Comparison of ENCODE assay signal across 24 mouse cellular contexts in the genomic region with DNA sequence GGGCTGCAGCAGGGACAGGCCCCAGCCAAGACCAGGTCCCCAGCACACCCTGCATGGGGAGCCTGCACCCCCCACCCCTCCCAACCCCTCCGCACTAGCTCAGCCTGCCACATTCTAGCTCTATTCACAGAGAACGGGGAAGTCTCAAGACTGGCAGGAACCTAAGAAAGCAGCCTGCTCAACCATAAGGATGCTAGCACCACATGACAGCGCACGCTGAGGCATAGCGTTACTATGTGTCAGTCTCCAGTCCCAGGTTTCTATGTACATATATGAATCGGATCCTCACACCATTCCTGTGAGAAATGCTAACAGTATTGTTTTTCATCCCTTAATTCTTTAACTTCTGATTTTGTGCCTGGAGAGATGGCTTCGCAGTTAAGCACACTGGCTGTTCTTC. TPM values are rescaled to one million over a fixed set of nuclear protein-coding genes. Genes with fewer than 3 reads are reported as not detected.
A peak's percentile ranks its signal among the peaks of the same experiment; 100 is the strongest.
DNase-seq lines count a peak whose midpoint lies in the region; ATAC-seq lines count a peak whose summit lies in the region.
"Had no signal": no experiment of that assay in that cellular context is flagged by ENCODE, and none has a peak within 500 bp of the region (broad histone marks: within the 10 kb centered on the region; RNA-seq: fewer than 3 reads in every experiment).

No protein-coding gene starts in this region.

- peak; percentile 32; the same call in 1 of the 2 replicates for ATAC-seq in midbrain, embryonic 12.5 days (ENCODE audit: low FRiP score, low read depth)
- no peak for ATAC-seq in midbrain, embryonic 15.5 days (replicated peaks)
- peak; percentile 24; the same call in 1 of the 2 replicates for ATAC-seq in granulocyte monocyte progenitor cell, adult 5-6 weeks (replicated peaks; ENCODE audit: poor library complexity, severe bottlenecking)

- no peaks in the 10 kb centered on the region for H3K27me3 ChIP-seq in heart, embryonic 10.5 days (ENCODE audit: insufficient read depth, poor library complexity, severe bottlenecking)
- no peaks in the 10 kb centered on the region for H3K27me3 ChIP-seq in midbrain, embryonic 12.5 days
- no peaks in the 10 kb centered on the region for H3K27me3 ChIP-seq in midbrain, embryonic 15.5 days (replicated peaks)
- H3K27me3 ChIP-seq: hindbrain, embryonic 15.5 days had no signal

- 81% methylated on average over 7 of the region's 7 CpGs for WGBS in heart, embryonic 10.5 days
- 68% methylated on average over 7 of the region's 7 CpGs for WGBS in midbrain, embryonic 12.5 days
- 55% methylated on average over 7 of the region's 7 CpGs for WGBS in midbrain, embryonic 15.5 days

- peaks cover 20% of the 10 kb centered on the region for H3K4me1 ChIP-seq in heart, embryonic 10.5 days
- no peaks in the 10 kb centered on the region for H3K4me1 ChIP-seq in midbrain, embryonic 12.5 days
- no peaks in the 10 kb centered on the region for H3K4me1 ChIP-seq in midbrain, embryonic 15.5 days

- H3K4me3 ChIP-seq in heart, embryonic 10.5 days: no peak overlapping the region
- no peak overlapping the region for H3K4me3 ChIP-seq in midbrain, embryonic 12.5 days
- H3K4me3 ChIP-seq in midbrain, embryonic 15.5 days: no peak overlapping the region
- H3K4me3 ChIP-seq: heart, adult 2 months; hindbrain, embryonic 15.5 days; myocyte had no signal

- H3K27ac ChIP-seq in heart, embryonic 10.5 days: 0 out of 2 replicates have a peak overlapping the region, but pooled peaks have one; percentile 36
- H3K27ac ChIP-seq in midbrain, embryonic 12.5 days (replicated peaks): no peak overlapping the region
- H3K27ac ChIP-seq in midbrain, embryonic 15.5 days: no peak overlapping the region
- H3K27ac ChIP-seq: hindbrain, embryonic 15.5 days had no signal

- H3K9me3 ChIP-seq in heart, embryonic 10.5 days: no peaks in the 10 kb centered on the region
- no peaks in the 10 kb centered on the region for H3K9me3 ChIP-seq in midbrain, embryonic 12.5 days
- H3K9me3 ChIP-seq in midbrain, embryonic 15.5 days: no peaks in the 10 kb centered on the region
- H3K9me3 ChIP-seq: hindbrain, embryonic 15.5 days had no signal

- H3K36me3 ChIP-seq in heart, embryonic 10.5 days: peaks cover 74% of the 10 kb centered on the region
- 0 out of 2 replicates have a peak, but pooled peaks cover 5% of the 10 kb centered on the region for H3K36me3 ChIP-seq in midbrain, embryonic 12.5 days
- no peaks in the 10 kb centered on the region for H3K36me3 ChIP-seq in midbrain, embryonic 15.5 days (replicated peaks)
- H3K36me3 ChIP-seq: hindbrain, embryonic 15.5 days had no signal

- no peak for DNase-seq in heart, embryonic 10.5 days (ENCODE audit: low spot score)
- no peak for DNase-seq in heart, adult 11 months
- no peak for DNase-seq in MN1 (ENCODE audit: low spot score)
- DNase-seq in urinary bladder, adult 2 months (ENCODE audit: low spot score): no peak
- DNase-seq in cerebellum, adult 18-20 months: no peak
- DNase-seq: adrenal gland, adult 2 months; cerebellum, adult 9-10 months; heart, adult 2 months; kidney, adult 11 months; kidney, postnatal 14 days; thymus, postnatal 36 days had no signal

- no peak overlapping the region for H3K9ac ChIP-seq in midbrain, embryonic 12.5 days (replicated peaks)
- no peak overlapping the region for H3K9ac ChIP-seq in midbrain, embryonic 15.5 days
- H3K9ac ChIP-seq: hindbrain, embryonic 15.5 days had no signal

- H3K4me2 ChIP-seq in midbrain, embryonic 12.5 days (replicated peaks): no peak overlapping the region
- H3K4me2 ChIP-seq in midbrain, embryonic 15.5 days: no peak overlapping the region
- H3K4me2 ChIP-seq: hindbrain, embryonic 15.5 days had no signal

RNA-seq across cellular contexts. Expression of a gene that starts 8.0 kb away (rescaled TPM):
- 40.8 and 44.9 TPM in 2 replicates for polyA plus RNA-seq in heart, embryonic 10.5 days (2016; fragmentation: Nextera tagmentation; extraction: Ambion mirVana)
- 25.1 and 27.2 TPM in 2 replicates for polyA plus RNA-seq in midbrain, embryonic 12.5 days (2016; fragmentation: Nextera tagmentation; extraction: Ambion mirVana)
- polyA plus RNA-seq in midbrain, embryonic 15.5 days (2015; fragmentation: Nextera tagmentation; extraction: Ambion mirVana): 20.2 and 22.7 TPM in 2 replicates
- total RNA-seq in granulocyte monocyte progenitor cell, adult 5-6 weeks (2014; fragmentation: Nextera tagmentation): 6.7 and 7.0 TPM in 2 replicates
- total RNA-seq in granulocyte monocyte progenitor cell, adult 5-6 weeks (2017): 9.0 and 9.1 TPM in 2 replicates
- polyA plus RNA-seq in urinary bladder, adult 2 months (2012; rRNA removed): 42.5 and 50.1 TPM in 2 replicates

RNA-seq across cellular contexts. Expression of a gene that starts 12.2 kb away (rescaled TPM):
- polyA plus RNA-seq in heart, embryonic 10.5 days (2016; fragmentation: Nextera tagmentation; extraction: Ambion mirVana): 13.6 and 18.5 TPM in 2 replicates
- 21.2 and 26.1 TPM in 2 replicates for polyA plus RNA-seq in midbrain, embryonic 12.5 days (2016; fragmentation: Nextera tagmentation; extraction: Ambion mirVana)
- 12.8 and 16.5 TPM in 2 replicates for polyA plus RNA-seq in midbrain, embryonic 15.5 days (2015; fragmentation: Nextera tagmentation; extraction: Ambion mirVana)
- total RNA-seq in granulocyte monocyte progenitor cell, adult 5-6 weeks (2014; fragmentation: Nextera tagmentation): 28.6 and 32.6 TPM in 2 replicates
- total RNA-seq in granulocyte monocyte progenitor cell, adult 5-6 weeks (2017): 33.6 and 45.4 TPM in 2 replicates
- 47.0 and 48.2 TPM in 2 replicates for polyA plus RNA-seq in urinary bladder, adult 2 months (2012; rRNA removed)

RNA-seq across cellular contexts. Expression of a gene that starts 24.0 kb away (rescaled TPM):
- 65.7 and 126 TPM in 2 replicates for polyA plus RNA-seq in heart, embryonic 10.5 days (2016; fragmentation: Nextera tagmentation; extraction: Ambion mirVana)
- 65.1 and 65.4 TPM in 2 replicates for polyA plus RNA-seq in midbrain, embryonic 12.5 days (2016; fragmentation: Nextera tagmentation; extraction: Ambion mirVana)
- 101 and 104 TPM in 2 replicates for polyA plus RNA-seq in midbrain, embryonic 15.5 days (2015; fragmentation: Nextera tagmentation; extraction: Ambion mirVana)
- total RNA-seq in granulocyte monocyte progenitor cell, adult 5-6 weeks (2014; fragmentation: Nextera tagmentation): 34.4 and 38.9 TPM in 2 replicates
- total RNA-seq in granulocyte monocyte progenitor cell, adult 5-6 weeks (2017): 30.2 and 32.6 TPM in 2 replicates
- polyA plus RNA-seq in urinary bladder, adult 2 months (2012; rRNA removed): 49.7 and 68.9 TPM in 2 replicates

RNA-seq across cellular contexts. Expression of a gene that starts 57.0 kb away (rescaled TPM):
- 124 and 308 TPM in 2 replicates for polyA plus RNA-seq in heart, embryonic 10.5 days (2016; fragmentation: Nextera tagmentation; extraction: Ambion mirVana)
- not detected in 2 replicates for polyA plus RNA-seq in midbrain, embryonic 12.5 days (2016; fragmentation: Nextera tagmentation; extraction: Ambion mirVana)
- not detected in 2 replicates for polyA plus RNA-seq in midbrain, embryonic 15.5 days (2015; fragmentation: Nextera tagmentation; extraction: Ambion mirVana)
- total RNA-seq in granulocyte monocyte progenitor cell, adult 5-6 weeks (2014; fragmentation: Nextera tagmentation): not detected in 2 replicates
- not detected in 2 replicates for total RNA-seq in granulocyte monocyte progenitor cell, adult 5-6 weeks (2017)
- 0.09 TPM in 1 of 2 replicates, not detected in the other for polyA plus RNA-seq in urinary bladder, adult 2 months (2012; rRNA removed)
- total RNA-seq: gastrocnemius, adult 8-10 months; left cerebral cortex, postnatal 10 days; liver, adult 2 months; megakaryocyte, adult 5-6 weeks; neutrophil, adult 5-6 weeks had no signal
- polyA plus RNA-seq: adrenal gland, adult 2 months; cortical plate, adult 2 months; embryonic facial prominence, embryonic 14.5 days; liver, adult 2 months; testis, adult 2 months had no signal

RNA-seq across cellular contexts. Expression of a gene that starts 59.8 kb away (rescaled TPM):
- polyA plus RNA-seq in heart, embryonic 10.5 days (2016; fragmentation: Nextera tagmentation; extraction: Ambion mirVana): 8.7 and 8.8 TPM in 2 replicates
- polyA plus RNA-seq in midbrain, embryonic 12.5 days (2016; fragmentation: Nextera tagmentation; extraction: Ambion mirVana): 15.8 and 16.9 TPM in 2 replicates
- polyA plus RNA-seq in midbrain, embryonic 15.5 days (2015; fragmentation: Nextera tagmentation; extraction: Ambion mirVana): 9.5 and 9.7 TPM in 2 replicates
- total RNA-seq in granulocyte monocyte progenitor cell, adult 5-6 weeks (2014; fragmentation: Nextera tagmentation): 7.1 TPM in 1 of 2 replicates, not detected in the other
- 13.5 and 16.2 TPM in 2 replicates for total RNA-seq in granulocyte monocyte progenitor cell, adult 5-6 weeks (2017)
- polyA plus RNA-seq in urinary bladder, adult 2 months (2012; rRNA removed): 6.8 and 7.6 TPM in 2 replicates
